Mouse (Mus musculus): ENCODE data around the gene Serpine1.

DNA sequence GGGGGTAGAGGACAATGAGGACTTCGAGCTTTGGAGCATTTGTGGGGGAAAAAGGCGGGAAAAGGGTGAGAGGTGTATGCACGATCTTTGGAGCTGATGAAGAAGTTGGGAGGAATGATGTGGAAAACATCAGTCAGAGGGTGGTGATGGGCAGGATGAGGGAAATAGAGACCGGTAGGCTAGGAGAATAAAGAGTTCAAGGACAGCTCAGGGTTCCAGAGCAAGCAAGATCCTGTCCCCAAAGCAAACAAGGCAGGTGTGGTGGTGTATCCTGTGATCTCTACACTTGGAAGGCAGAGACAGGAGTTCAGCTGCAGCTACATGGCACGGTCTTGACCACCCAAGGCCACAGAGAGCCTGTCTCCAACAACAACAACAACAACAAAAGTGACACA lies 25.7 kb downstream of the Serpine1 start:
- TF ChIP-seq CTCF (IDR thresholded peaks at IDR 0.05; ENCODE audit: low read depth, low read length): no peak
- no peak for TF ChIP-seq TAL1 (conservative IDR thresholded peaks at IDR 0.05; ENCODE audit: low read depth, low read length)
- TF ChIP-seq POLR2AphosphoS5 (IDR thresholded peaks at IDR 0.05; ENCODE audit: insufficient replicate concordance, low read depth, low read length): no peak
- TF ChIP-seq GATA1 (IDR thresholded peaks at IDR 0.05; ENCODE audit: borderline replicate concordance, low read length): no peak
- no peak for TF ChIP-seq GATA2 (IDR thresholded peaks at IDR 0.05; ENCODE audit: borderline replicate concordance, low read depth, low read length)
